ENCODE assay signal across 22 mouse cellular contexts in the genomic region with DNA sequence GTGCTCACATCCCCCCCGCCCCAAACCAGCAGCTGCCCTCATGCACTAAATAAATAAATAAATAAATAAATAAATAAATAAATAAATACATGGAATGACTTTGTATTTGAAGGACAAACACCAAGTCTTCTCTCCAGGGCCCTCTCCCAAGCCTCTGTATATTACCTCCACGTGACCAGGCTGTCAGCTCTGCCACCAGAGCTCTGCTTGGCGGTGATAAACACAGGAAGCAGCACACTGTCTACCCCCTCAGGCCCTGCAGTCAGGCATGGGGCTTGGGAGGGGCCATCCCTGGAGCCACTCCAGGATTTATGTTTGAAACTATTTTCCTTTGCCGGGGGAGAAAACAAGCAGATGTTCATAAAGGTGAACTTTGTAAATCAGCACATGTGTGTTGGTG.
A peak's percentile ranks its signal among the peaks of the same experiment; 100 is the strongest.
DNase-seq lines count a peak whose midpoint lies in the region; ATAC-seq lines count a peak whose summit lies in the region.
"Had no signal": no experiment of that assay in that cellular context is flagged by ENCODE, and none has a peak within 500 bp of the region (broad histone marks: within the 10 kb centered on the region; RNA-seq: fewer than 3 reads in every experiment).

No protein-coding gene starts in this region.

- H3K36me3 ChIP-seq in kidney, embryonic 14.5 days (ENCODE audit: control insufficient read depth, insufficient read depth, low read length): no peaks in the 10 kb centered on the region
- H3K36me3 ChIP-seq: embryonic facial prominence, embryonic 10.5 days; G1E; heart, embryonic 13.5 days had no signal

- H3K4me1 ChIP-seq in kidney, embryonic 14.5 days (ENCODE audit: control insufficient read depth, insufficient read depth, low read length): peaks cover 6% of the 10 kb centered on the region

- WGBS in kidney, embryonic 14.5 days: 20% methylated on average over 4 of the region's 4 CpGs

- no peak overlapping the region for H3K27ac ChIP-seq in kidney, embryonic 14.5 days (ENCODE audit: low read depth, low read length)
- H3K27ac ChIP-seq: embryonic facial prominence, embryonic 10.5 days; forebrain, embryonic 13.5 days; heart, adult 2 months; heart, embryonic 13.5 days had no signal

- DNase-seq in adrenal gland, postnatal 10 days: peak; percentile 4
- no peak for DNase-seq in adrenal gland, postnatal 25 days
- DNase-seq in kidney, adult 18-20 months: no peak
- peak; percentile 12 for DNase-seq in kidney, postnatal 14 days
- no peak for DNase-seq in kidney, adult 11 months
- DNase-seq in lung, postnatal 10 days: peak; percentile 8
- DNase-seq in lung, adult 18-20 months: no peak
- DNase-seq: adrenal gland, adult 8-10 months; B cell, adult 2 months; cerebellum, adult 11-12 months; cerebellum, adult 9-10 months; cerebellum, postnatal 25 days; forebrain, postnatal 0 days; gastrocnemius, postnatal 14 days; heart, adult 2 months; heart, postnatal 36 days had no signal

- H3K27me3 ChIP-seq in kidney, embryonic 14.5 days (ENCODE audit: control insufficient read depth, insufficient read depth, low read length): no peaks in the 10 kb centered on the region
- H3K27me3 ChIP-seq: forebrain, embryonic 13.5 days had no signal

- H3K9ac ChIP-seq in kidney, embryonic 14.5 days (ENCODE audit: low read depth, low read length): no peak overlapping the region
- H3K9ac ChIP-seq: forebrain, embryonic 13.5 days; forebrain, postnatal 0 days; heart, embryonic 13.5 days had no signal

- no peak overlapping the region for H3K4me2 ChIP-seq in kidney, embryonic 14.5 days (replicated peaks; ENCODE audit: low read depth, low read length)
- H3K4me2 ChIP-seq: forebrain, embryonic 13.5 days; heart, embryonic 13.5 days had no signal

- H3K9me3 ChIP-seq in kidney, embryonic 14.5 days (ENCODE audit: control insufficient read depth, low read length): no peaks in the 10 kb centered on the region
- H3K9me3 ChIP-seq: embryonic facial prominence, embryonic 10.5 days; forebrain, embryonic 13.5 days; heart, embryonic 13.5 days had no signal

- ATAC-seq in kidney, embryonic 14.5 days (ENCODE audit: low FRiP score, low TSS enrichment): peak; percentile 76; the same call in 1 of the 2 replicates
- ATAC-seq: CD4-positive, CD25-positive, alpha-beta regulatory T cell, adult 4 months; forebrain, embryonic 13.5 days; forebrain, postnatal 0 days had no signal

- no peak overlapping the region for H3K4me3 ChIP-seq in kidney, embryonic 14.5 days (ENCODE audit: low read length)
- H3K4me3 ChIP-seq: embryonic facial prominence, embryonic 10.5 days; forebrain, embryonic 13.5 days; heart, adult 2 months; heart, embryonic 13.5 days had no signal

Comparison
In these comparisons a context has a peak if more than half of its experiments do, and no peak if none do; other contexts are left out.
1. DNase-seq: peak in adrenal gland, postnatal 10 days (single experiment), kidney, postnatal 14 days (single experiment) and lung, postnatal 10 days (single experiment); none in adrenal gland, postnatal 25 days (single experiment), kidney, adult 18-20 months (single experiment), kidney, adult 11 months (single experiment) and lung, adult 18-20 months (0 of 2).